Mouse (Mus musculus) layer of hippocampus, adult 9-11 months (tissue): Measurements from ENCODE around the gene Gm26741.

Experiments used
- DNase-seq: peaks from one replicate; pipeline ENCODE4 v3.0.0; 2022

The Gm26741 gene

GRCm38 (mm10) chr10:52391208-52391607 lies 32.6 kb downstream of the Gm26741 start:
- DNase-seq: no peak

- DNase-seq: no peak
Measured at GRCm38 (mm10) chr10:52396647-52397046, 38.1 kb downstream of the Gm26741 start.

GRCm38 (mm10) chr10:52398715-52399114 lies 40.1 kb downstream of the Gm26741 start:
- DNase-seq: no peak

- no peak for DNase-seq
Measured at GRCm38 (mm10) chr10:52399722-52400121, 41.2 kb downstream of the Gm26741 start.

- DNase-seq: no peak
Measured at GRCm38 (mm10) chr10:52405160-52405559, 46.6 kb downstream of the Gm26741 start.

- no peak for DNase-seq
Measured at GRCm38 (mm10) chr10:52407526-52407925, 49.0 kb downstream of the Gm26741 start.
